Mouse (Mus musculus): ENCODE results near the gene Abhd16b.

Abhd16b gene

GRCm38 (mm10) chr2:181541761-181542380 lies 48.9 kb downstream of the Abhd16b start:
- no peak for DNase-seq
